Mouse (Mus musculus) c-Kit-positive CD71-negative TER-119-negative erythroid progenitor cells, embryonic 14.5 days (primary cell): ENCODE results near the gene Gm28305.
A peak's percentile ranks its signal among the peaks of the same experiment; 100 is the strongest.

Experiments
- DNase-seq: peaks from one replicate; pipeline ENCODE4 v3.0.0-alpha.2; 2013; ENCODE audit warnings: low read depth

The Gm28305 gene

GRCm38 (mm10) chr9:104040362-104040761 is at the start of gene Gm28305:
Gene Gm28305, plus strand, starts transcription at chr9:104040662.
- DNase-seq: no peak

- DNase-seq: peak; percentile 63
These were observed 44.0 kb upstream of the Gm28305 start for GRCm38 (mm10) chr9:103996496-103996895.

- no peak for DNase-seq
These were observed 39.9 kb upstream of the Gm28305 start for GRCm38 (mm10) chr9:104000601-104001000.

- peak; percentile 99 for DNase-seq
These were observed 38.3 kb upstream of the Gm28305 start, which contains the start of gene Nphp3 for GRCm38 (mm10) chr9:104001921-104002859. Gene Nphp3, plus strand, starts transcription at chr9:104002544.

GRCm38 (mm10) chr9:104002913-104003330 is 37.5 kb upstream of the Gm28305 start:
- peak; percentile 53 for DNase-seq

DNA sequence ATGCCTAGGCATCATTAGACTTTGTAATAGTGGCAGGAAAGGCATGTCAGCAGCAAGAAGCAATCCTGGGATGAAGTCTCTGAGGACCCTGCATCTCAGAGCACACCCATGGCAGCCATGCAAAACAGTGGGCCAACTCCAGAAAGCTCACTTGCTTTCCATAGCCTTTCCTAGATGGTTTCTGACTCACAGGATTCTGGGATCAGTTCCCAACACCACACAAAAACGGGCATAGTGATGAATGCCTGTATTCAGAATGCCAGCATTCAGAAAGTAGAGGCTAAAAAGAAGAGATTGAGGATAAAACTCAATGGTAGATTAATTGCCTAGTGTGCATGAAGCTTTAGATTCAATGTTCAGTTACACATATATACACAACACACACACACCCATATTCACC is 25.9 kb upstream of the Gm28305 start:
- no peak for DNase-seq

GRCm38 (mm10) chr9:104021026-104021425 is 19.4 kb upstream of the Gm28305 start:
- DNase-seq: no peak

GRCm38 (mm10) chr9:104027186-104027585 is 13.3 kb upstream of the Gm28305 start:
- DNase-seq: no peak

GRCm38 (mm10) chr9:104029861-104030260 is 10.6 kb upstream of the Gm28305 start:
- no peak for DNase-seq

DNA sequence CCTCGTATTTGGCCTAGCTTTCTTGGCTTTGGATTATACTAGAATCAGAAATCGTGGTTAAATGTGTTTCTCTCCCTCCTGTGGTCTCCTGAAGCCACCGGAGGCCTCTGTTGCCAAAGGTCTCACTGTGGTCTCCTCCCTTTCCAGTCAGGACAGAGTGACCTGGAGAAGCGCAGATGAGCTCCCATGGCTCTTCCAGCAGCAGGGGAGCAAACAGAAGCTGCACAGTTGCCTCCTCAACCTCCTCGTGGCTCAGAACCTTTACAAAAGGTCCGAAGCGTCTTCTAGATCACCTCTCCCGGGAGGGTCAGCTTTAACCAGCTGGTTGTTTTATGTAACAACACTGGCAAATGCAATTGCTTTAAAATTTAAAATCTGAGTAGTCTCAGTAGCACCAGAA is 6.2 kb upstream of the Gm28305 start:
- DNase-seq: no peak

DNA sequence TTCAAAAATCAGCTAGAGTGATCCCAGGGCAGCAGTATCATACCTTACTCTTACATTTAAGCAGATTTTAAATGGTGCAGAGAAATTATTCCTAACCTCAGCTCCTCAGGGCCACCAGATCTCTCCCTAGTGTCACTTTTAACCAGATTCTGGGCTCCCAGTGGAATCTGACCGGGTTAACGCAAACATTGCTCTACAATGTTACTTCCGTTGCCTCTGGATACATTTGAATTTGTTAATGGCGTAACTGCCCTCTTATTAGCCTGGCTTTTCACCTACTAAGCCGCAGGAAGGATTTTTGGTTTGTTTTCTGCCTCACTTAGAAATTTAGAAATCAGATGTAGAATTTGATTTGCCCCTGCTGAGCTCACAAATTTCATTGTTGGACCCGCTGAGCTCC is 5.7 kb upstream of the Gm28305 start:
- no peak for DNase-seq

DNA sequence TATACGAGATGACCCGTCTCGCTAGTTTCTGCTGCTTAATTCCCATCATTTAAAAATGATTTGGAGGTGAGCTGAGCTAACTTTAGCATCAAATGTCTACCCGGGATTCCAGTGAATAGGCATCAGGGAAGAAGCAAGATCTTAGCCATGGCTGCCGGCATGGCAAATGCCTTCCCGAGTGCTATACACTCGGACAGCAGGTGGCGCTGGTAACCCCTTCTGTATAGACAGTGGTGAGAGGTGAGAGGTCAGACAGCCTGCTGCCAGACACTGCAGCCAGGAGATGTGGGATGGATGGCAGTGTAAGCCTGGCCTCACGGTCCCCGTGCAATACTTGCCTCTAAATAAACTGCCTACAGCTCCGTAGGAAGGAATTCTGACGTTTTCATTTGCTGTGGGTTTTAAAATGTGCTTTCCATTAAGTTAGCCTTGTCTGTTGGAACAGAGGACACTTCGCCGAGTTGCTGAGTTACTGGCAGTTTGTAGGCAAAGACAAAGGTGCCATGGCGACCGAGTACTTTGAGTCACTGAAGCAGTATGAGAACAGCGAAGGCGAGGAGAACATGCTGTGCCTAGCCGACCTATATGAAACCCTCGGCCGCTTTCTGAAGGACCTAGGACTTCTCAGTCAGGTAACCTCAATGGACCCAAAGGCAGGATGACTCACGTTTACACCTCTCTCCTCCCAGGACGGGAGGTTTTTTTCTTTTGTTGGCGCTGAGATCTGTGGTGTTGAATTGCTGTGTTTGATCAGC is 5.0 kb upstream of the Gm28305 start:
- peak; percentile 70 for DNase-seq

DNA sequence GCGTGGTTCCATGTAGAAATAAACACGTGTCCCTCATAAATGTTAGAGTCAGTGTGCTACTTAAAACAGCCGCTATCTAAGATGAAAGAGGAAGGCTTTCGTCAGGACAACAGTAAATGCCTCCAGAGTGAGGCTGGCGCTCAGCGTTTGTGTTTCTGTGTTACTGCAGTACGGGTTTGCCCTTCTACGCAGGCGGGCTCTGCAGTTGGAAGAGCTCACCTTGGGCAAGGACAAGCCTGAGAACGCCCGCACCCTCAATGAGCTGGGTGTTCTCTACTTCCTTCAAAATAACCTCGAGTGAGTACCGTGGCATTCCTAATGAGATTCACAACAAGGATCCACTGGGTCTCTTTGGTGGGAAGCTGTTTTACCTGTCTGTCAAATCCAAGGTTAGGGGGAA is 2.2 kb upstream of the Gm28305 start:
- no peak for DNase-seq

DNA sequence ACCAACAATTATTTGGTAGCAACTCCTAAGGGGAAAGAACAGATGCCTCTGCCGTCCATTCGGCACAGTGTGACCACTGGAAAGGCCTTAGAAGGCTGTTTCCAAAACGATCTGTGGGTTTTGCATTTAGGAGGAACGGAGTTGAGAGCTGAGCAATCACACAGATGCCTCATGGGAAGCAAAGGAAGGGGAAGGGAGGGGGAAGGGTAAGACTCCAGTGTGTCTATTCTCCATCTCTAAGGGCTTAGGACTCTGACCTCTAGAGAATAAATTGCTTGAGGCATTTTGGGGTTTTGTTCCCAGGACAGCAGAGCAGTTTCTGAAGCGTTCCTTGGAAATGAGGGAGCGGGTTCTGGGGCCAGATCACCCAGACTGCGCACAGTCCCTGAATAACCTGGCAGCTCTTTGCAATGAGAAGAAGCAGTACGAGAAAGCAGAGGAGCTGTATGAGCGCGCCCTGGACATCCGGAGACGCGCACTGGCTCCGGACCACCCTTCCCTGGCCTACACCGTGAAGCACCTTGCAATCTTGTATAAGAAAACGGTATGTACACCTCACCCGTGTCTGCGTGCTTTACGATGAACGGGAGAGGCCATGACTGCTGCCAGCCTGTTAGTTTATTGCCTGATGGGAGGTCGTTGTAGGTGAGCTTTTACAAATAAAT is 1.3 kb upstream of the Gm28305 start:
- no peak for DNase-seq

DNA sequence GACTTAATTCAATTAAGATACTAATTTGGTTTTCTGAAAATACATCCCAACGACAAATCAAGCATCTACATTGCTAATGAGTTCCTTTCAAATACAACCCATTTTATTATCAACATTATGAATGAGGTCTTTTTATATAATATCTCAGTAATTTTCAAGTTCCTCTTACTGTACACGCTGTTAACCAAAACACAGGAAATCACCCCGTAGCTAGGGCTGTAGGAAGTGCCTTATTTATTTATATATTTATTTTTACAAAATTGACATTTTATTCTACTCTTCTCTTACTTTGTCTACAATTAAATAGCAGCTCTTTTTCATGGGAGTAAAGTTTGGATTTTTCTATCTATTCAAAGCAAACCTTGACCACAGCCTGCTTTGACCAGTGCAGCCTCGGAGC is 720 bp upstream of the Gm28305 start:
- no peak for DNase-seq

DNA sequence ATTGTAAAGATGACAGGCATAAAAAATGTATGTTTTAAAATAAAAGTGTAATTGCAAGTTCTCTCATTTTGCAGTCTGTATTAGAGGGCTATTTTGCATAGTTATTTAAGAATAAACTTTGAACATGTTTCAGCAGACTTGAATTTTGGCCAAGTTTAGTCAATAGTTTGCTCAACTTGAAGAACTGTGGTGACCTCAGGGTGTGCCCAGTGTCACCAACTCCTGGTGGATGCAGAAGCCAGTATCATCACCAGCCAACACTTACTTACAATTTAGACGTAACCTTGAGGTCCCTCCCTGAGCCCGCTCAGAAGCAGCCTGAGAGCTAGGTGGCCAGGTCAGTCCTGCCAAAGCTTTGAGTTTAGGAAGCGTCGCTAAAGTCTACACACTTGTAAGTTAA is 3.2 kb downstream of the Gm28305 start:
- no peak for DNase-seq

- DNase-seq: no peak
These were observed 10.6 kb downstream of the Gm28305 start for GRCm38 (mm10) chr9:104051028-104051427.

DNA sequence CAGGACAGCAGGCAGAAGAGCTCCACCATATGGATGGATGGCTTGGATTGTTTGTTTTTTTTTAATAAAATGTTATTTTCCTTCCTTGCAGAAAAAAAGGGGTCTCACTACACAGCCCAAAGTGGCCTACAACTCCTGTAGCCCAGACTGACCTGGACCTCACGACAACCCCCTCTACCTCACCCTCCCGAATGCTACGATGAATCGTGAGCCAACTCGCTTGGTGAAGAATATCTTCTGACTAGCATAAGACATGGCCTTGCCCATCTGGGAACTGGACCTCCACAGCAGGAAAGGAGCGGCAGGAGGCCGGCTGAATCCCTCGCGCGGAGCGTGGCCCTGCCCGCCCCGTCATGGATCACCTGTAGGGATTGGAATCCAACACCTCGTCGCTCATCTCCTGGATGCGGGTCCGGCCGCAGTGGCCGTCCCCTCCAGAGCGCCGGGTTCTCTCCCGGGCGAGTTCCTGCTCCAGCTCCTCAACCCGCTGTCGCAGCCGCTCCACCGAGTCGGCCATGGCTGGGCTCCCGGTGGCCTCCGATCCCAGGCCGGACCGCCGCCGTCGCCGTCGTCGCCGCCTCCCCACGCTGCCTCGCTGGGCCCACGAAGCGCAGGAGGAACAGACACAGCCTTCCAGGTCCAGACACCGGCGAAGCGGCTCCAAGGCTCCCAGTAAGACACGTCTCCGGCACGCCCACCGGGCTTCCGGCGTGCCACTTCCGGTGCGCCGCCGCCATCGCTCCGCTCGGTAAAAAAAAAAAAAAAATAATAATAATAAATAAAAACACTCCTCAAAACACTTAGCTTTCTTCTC is 22.2 kb downstream of the Gm28305 start, which contains the start of gene Uba5:
TSS of gene Uba5 (minus strand) at position 705 of the 814 bp plus-strand sequence.
- no peak for DNase-seq

GRCm38 (mm10) chr9:104063244-104063961 is 22.9 kb downstream of the Gm28305 start, which contains the start of gene Acad11:
Gene Acad11, plus strand, starts transcription at chr9:104063377.
- peak; percentile 83 for DNase-seq

GRCm38 (mm10) chr9:104064571-104064970 is 24.1 kb downstream of the Gm28305 start:
- no peak for DNase-seq

GRCm38 (mm10) chr9:104070241-104070640 is 29.8 kb downstream of the Gm28305 start:
- DNase-seq: no peak
